Mouse (Mus musculus) heart, embryonic 12.5 days (tissue): ENCODE data around the gene Herc1. TPM values are rescaled to one million over a fixed set of nuclear protein-coding genes. Genes with fewer than 3 reads are reported as not detected.

Experiments used
- ATAC-seq: fragments of 200-750 bp; cut with Nextera tagmentation; 2 replicates; pipeline ENCODE4 v1.8.0; 2017; ENCODE audit warnings: moderate TSS enrichment, moderate library complexity; ENCODE audit not compliant: insufficient number of reproducible peaks, low FRiP score
- H3K27ac ChIP-seq: fragments of 300-500 bp; sonication (generic); 2 replicates; pipeline ENCODE4 v1.5.1; 2016; ENCODE audit warnings: mild to moderate bottlenecking, moderate library complexity; ENCODE audit not compliant: poor library complexity, severe bottlenecking
- H3K27me3 ChIP-seq: fragments of 300-500 bp; sonication (generic); replicated peaks from 2 replicates; pipeline ENCODE4 v1.6.1; 2016; ENCODE audit warnings: mild to moderate bottlenecking, moderate library complexity
- H3K36me3 ChIP-seq: fragments of 300-500 bp; sonication (generic); 2 replicates; pipeline ENCODE4 v1.6.1; 2016; ENCODE audit warnings: mild to moderate bottlenecking, moderate library complexity
- H3K4me1 ChIP-seq: fragments of 300-500 bp; sonication (generic); replicated peaks from 2 replicates; pipeline ENCODE4 v1.6.1; 2016; ENCODE audit warnings: mild to moderate bottlenecking
- H3K4me2 ChIP-seq: fragments of 300-500 bp; sonication (generic); 2 replicates; pipeline ENCODE4 v1.6.1; 2016; ENCODE audit warnings: mild to moderate bottlenecking, moderate library complexity
- H3K4me3 ChIP-seq: fragments of 300-500 bp; sonication (generic); 2 replicates; pipeline ENCODE4 v1.5.1; 2016; ENCODE audit warnings: mild to moderate bottlenecking
- H3K9ac ChIP-seq: fragments of 300-500 bp; sonication (generic); 2 replicates; pipeline ENCODE4 v1.6.1; 2016; ENCODE audit warnings: mild to moderate bottlenecking, moderate library complexity
- H3K9me3 ChIP-seq: fragments of 300-500 bp; sonication (generic); replicated peaks from 2 replicates; pipeline ENCODE4 v1.6.1; 2016; ENCODE audit warnings: mild to moderate bottlenecking, moderate library complexity
- WGBS: fragments of 180-500 bp; shearing (Covaris S2); methylation state at CpG from one replicate; pipeline ENCODE4 v1.1.7; 2016; 5-methylcytosine and 5-hydroxymethylcytosine counted together
- polyA plus RNA-seq: library from polyadenylated mRNA; unstranded; fragments of >200 nt; fragmentation: Nextera tagmentation; extraction: Ambion mirVana; gene quantifications from 2 replicates; pipeline ENCODE4 v1.2.1, GENCODE M21; 2016

Gene Herc1
- polyA plus RNA-seq, 1 experiment from 2014 or later: 26.5 TPM

DNA sequence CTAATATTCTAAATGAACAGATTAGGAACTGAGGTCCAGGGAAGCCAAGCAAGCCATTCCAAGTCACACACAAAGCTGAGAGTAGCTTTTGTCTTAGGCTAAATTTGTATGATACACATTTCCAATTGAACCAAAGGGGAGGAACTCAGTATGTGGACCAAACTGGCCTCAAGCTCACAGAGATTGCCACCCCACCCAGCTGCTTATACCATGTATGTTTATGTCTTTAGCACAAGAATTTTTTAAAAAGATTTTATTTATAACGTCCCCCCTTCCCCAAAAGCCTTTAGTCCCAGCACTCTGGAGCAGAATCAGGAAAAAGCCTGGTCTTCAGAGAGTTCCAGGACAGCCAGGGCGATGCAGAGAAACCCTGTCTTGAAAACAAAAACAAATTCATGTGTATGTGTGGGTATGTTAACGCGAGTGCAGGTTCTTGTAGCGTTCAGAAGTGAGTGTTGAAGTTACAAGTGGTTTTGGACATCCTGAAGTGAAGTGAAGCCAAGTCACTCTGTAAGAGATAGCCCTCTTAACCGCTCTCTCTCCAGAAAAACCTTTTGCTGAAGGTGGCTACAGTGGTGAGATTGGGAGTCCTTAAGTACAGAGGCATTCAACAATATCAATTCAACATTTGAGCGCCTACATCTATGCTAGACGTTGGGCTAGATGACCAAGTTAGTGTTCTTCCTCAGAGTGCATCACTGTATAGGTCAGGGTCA is 948 bp upstream of the Herc1 start:
- ATAC-seq: peak; percentile 18; the same call in 1 of the 2 replicates
- Histone ChIP-seq H3K4me1 (peaks cover 14% of the 10 kb centered on the region), H3K4me3 (peak overlapping the region; percentile 82), H3K27ac (peak overlapping the region; percentile 93), H3K9me3 (no peaks in the 10 kb centered on the region), H3K4me2 (peak overlapping the region; percentile 86), H3K27me3 (no peaks in the 10 kb centered on the region), H3K9ac (peak overlapping the region; percentile 94), H3K36me3 (no peaks in the 10 kb centered on the region)
- 21% methylated on average over 8 of the region's 8 CpGs for WGBS

DNA sequence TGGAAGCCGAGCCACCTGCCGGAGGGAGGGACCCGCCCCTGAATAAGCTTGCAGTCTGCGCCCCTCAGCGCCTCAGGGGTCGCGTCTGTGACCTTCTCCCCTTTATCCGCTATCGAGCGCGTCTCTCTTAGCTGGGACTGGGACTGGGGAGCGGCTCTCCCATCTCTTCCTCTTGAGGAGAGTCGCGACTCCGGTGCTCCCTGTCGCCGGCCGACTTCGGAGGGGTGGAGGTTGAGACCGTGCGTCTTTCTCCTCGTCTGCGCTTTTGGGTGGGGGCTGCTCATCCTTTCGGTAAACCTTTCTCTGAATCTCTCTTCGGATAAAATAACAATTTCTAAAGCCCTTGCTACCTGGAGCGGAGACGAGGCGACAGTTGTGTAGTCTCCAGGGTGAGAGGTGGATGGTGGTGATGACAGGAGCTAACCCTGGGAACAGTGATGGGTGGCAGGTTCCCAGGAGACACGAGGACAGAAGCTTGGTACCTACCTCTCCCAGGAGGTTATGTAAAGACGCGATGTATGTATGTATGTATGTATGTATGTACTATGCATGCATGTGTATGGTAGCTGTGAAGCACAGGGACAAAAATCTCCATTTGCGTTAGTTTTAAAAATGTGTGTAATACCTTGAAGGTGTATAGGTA is 659 bp downstream of the Herc1 start:
- Histone ChIP-seq H3K4me1 (peaks cover 17% of the 10 kb centered on the region), H3K9ac (peak overlapping the region; percentile 94), H3K36me3 (no peaks in the 10 kb centered on the region), H3K27ac (peak overlapping the region; percentile 93), H3K9me3 (no peaks in the 10 kb centered on the region), H3K4me3 (peak overlapping the region; percentile 82), H3K4me2 (peak overlapping the region; percentile 95), H3K27me3 (no peaks in the 10 kb centered on the region)
- ATAC-seq: peak; percentile 60
- WGBS: under 1% methylated on average over 32 of the region's 32 CpGs

DNA sequence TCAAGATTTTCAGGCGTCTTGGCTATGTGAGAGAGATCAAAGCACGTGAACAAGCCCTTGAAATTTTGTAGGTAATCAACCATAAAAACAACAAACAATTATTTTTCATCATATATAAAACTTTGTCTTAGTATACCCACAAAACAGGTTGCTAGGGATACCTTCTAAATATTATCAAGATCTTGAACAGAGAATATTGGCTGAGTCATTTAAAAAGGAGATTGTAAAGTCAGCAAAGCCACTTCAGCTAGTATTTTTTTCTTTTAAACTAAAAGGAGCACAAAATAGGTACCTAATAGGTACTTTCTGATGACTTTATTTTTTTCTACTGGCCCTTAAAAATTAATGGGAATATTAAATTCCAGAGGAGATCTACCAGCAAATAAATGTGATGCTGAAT is 2.5 kb downstream of the Herc1 start:
- Histone ChIP-seq H3K9ac (no peak overlapping the region), H3K4me3 (no peak overlapping the region), H3K9me3 (no peaks in the 10 kb centered on the region), H3K36me3 (no peaks in the 10 kb centered on the region), H3K4me2 (0 out of 2 replicates have a peak overlapping the region, but pooled peaks have one; percentile 8), H3K4me1 (peaks cover 17% of the 10 kb centered on the region), H3K27ac (no peak overlapping the region), H3K27me3 (no peaks in the 10 kb centered on the region)
- 77% methylated on average over 2 of the region's 2 CpGs for WGBS
- no peak for ATAC-seq

DNA sequence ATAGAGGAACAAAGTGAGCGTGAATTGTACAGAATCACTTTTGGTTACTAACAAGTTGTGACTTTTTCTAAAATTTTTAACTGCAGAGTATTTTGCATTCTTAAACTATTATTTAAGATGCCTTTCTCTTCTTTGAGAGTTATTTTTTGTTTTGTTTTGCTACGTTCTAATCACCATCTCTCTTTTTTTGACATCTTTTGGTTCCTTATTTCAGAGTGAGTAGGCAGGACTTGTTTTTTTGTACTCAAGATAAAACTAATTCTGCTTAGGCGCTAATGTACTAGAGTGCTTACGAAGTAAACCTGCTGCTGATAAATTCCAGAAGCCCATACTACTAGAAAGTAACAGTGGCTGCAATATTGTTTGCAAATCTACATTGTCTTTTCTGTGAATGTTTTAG is 8.9 kb downstream of the Herc1 start:
- ATAC-seq: no peak
- Histone ChIP-seq H3K27ac (no peak overlapping the region), H3K4me1 (peaks cover 17% of the 10 kb centered on the region), H3K4me2 (no peak overlapping the region), H3K4me3 (no peak overlapping the region), H3K9me3 (no peaks in the 10 kb centered on the region), H3K9ac (no peak overlapping the region), H3K27me3 (no peaks in the 10 kb centered on the region), H3K36me3 (no peaks in the 10 kb centered on the region)
- 55% methylated on average over 4 of the region's 4 CpGs for WGBS

DNA sequence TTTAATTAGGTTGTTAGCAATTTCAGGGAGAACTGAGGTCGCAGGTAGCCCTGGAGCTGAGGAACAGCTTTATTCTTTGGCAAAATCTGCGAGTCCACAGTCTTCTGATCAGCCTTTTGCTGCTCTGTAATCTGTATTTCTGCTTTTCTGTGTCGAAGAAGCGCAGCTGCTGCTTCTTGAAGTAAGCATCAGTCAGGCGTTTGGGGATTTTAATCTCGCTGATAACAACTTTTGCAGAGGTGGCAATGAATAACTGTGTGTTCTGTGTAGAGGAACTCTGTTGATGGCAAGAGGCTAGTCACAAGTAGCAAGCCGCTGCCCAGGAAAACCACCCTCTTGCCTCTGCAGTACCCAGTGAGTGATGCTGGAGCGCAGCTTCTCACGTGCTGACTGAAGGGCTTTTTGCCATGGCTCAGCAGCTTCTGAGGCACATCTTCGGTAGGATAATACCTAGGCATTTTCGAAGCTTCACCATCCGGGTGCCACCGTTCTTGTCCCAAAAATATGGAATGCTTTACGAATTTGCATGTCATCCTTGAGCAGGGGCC is 10.0 kb downstream of the Herc1 start:
- no peaks in the 10 kb centered on the region for H3K36me3 ChIP-seq
- ATAC-seq: no peak
- no peak overlapping the region for H3K9ac ChIP-seq
- peaks cover 14% of the 10 kb centered on the region for H3K4me1 ChIP-seq
- H3K27ac ChIP-seq: no peak overlapping the region
- H3K4me2 ChIP-seq: no peak overlapping the region
- 66% methylated on average over 14 of the region's 14 CpGs for WGBS
- no peaks in the 10 kb centered on the region for H3K27me3 ChIP-seq
- no peak overlapping the region for H3K4me3 ChIP-seq
- no peaks in the 10 kb centered on the region for H3K9me3 ChIP-seq

DNA sequence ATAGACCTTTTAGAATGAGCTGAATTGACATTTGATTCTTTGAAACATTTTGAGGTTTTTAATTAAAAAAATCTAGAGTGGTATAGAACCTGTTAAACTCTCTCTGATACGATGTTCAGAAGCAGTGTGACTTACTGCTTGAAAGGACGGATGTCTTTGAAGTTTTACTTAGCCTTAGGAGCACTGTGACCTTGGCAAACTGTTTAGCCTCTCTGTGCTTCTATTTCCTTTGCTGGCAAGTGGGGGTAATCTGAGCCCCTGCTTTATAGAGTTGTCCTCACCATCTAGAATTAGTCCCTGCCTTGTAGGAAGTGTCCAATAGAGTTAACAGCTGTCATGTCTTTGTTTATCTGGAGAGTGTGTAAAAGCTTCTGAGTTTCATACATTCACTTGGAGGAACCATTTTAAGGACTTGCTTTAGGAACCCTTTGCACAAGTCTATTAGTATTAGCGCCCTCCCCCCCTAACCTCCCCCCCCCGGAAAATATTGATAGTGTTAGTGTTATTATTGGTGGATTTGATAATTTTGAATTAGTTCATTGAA is 18.7 kb downstream of the Herc1 start:
- 61% methylated on average over 4 of the region's 4 CpGs for WGBS
- Histone ChIP-seq H3K4me1 (peaks cover 15% of the 10 kb centered on the region), H3K4me2 (no peak overlapping the region), H3K4me3 (no peak overlapping the region), H3K9ac (no peak overlapping the region), H3K36me3 (peaks cover 17% of the 10 kb centered on the region), H3K27me3 (no peaks in the 10 kb centered on the region), H3K9me3 (no peaks in the 10 kb centered on the region), H3K27ac (no peak overlapping the region)
- ATAC-seq: no peak

DNA sequence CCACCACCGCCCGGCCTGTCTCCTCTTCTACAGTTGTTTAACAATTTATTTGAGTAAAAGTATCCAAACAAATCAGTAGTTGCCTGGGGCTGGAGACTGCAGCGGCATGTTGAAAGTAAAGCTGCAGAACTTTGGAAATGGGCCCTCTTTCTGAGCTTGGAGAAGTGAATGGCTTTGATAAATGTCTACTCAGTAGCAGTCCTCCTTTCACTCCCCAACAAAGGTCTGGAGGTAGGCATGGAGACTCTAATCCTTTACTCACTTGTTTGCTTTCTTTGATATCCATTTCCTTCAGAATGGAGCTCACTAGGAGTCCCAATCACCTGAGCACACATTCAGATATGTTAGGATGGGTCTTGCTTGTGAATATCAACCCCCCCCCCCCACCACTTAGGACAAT is 20.1 kb downstream of the Herc1 start:
- Histone ChIP-seq H3K4me1 (peaks cover 15% of the 10 kb centered on the region), H3K27me3 (no peaks in the 10 kb centered on the region), H3K27ac (no peak overlapping the region), H3K9ac (no peak overlapping the region), H3K9me3 (no peaks in the 10 kb centered on the region), H3K4me3 (no peak overlapping the region), H3K36me3 (peaks cover 17% of the 10 kb centered on the region), H3K4me2 (no peak overlapping the region)
- ATAC-seq: no peak
- 88% methylated on average over 3 of the region's 3 CpGs for WGBS

DNA sequence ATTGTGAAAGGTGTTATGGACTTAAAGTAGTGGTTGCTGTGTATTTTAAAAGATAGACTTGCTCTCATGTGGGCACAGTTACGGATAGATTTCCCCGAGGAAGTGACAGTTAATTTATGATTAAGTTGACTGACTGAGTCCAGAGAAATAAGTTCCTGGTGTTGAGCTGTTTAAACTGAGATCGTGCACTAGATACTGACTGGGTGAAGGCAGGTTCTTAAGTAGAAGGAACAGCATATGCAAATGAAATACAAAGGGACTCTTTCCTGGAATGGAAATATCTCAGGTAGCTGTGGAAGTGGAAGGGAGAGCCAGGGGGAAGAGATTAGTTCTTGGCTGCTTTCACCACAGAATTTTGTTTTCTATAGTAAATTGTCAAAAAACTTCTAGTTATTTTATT is 20.6 kb downstream of the Herc1 start:
- peaks cover 17% of the 10 kb centered on the region for H3K36me3 ChIP-seq
- no peaks in the 10 kb centered on the region for H3K9me3 ChIP-seq
- no peaks in the 10 kb centered on the region for H3K27me3 ChIP-seq
- no peak overlapping the region for H3K9ac ChIP-seq
- H3K4me1 ChIP-seq: peaks cover 15% of the 10 kb centered on the region
- H3K4me2 ChIP-seq: no peak overlapping the region
- no peak overlapping the region for H3K27ac ChIP-seq
- WGBS: 67% methylated on average over 3 of the region's 3 CpGs
- ATAC-seq: no peak
- H3K4me3 ChIP-seq: no peak overlapping the region

DNA sequence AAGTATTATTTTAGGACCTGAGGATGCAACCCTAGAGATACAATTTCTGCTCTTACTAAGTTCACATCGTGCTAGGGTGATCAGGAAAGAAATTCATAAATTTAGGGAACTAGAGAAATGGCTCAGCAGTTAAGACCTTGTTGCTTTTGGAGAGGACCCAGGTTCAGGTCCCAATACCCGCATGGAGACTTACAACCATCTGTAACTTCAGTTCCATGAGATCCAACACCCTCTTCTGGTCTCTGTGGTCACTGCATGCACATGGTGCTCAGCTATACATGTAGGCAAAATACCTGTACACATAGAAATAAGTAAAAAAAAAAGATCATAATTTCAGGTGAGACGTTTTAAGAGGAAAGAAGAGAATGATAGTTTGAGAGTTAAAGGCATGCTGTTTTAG is 23.2 kb downstream of the Herc1 start:
- Histone ChIP-seq H3K36me3 (peaks cover 22% of the 10 kb centered on the region), H3K9me3 (no peaks in the 10 kb centered on the region), H3K9ac (no peak overlapping the region), H3K4me1 (peaks cover 6% of the 10 kb centered on the region), H3K4me3 (no peak overlapping the region), H3K27me3 (no peaks in the 10 kb centered on the region), H3K27ac (no peak overlapping the region), H3K4me2 (no peak overlapping the region)
- WGBS: 94% methylated on average over 3 of the region's 3 CpGs
- ATAC-seq: no peak

DNA sequence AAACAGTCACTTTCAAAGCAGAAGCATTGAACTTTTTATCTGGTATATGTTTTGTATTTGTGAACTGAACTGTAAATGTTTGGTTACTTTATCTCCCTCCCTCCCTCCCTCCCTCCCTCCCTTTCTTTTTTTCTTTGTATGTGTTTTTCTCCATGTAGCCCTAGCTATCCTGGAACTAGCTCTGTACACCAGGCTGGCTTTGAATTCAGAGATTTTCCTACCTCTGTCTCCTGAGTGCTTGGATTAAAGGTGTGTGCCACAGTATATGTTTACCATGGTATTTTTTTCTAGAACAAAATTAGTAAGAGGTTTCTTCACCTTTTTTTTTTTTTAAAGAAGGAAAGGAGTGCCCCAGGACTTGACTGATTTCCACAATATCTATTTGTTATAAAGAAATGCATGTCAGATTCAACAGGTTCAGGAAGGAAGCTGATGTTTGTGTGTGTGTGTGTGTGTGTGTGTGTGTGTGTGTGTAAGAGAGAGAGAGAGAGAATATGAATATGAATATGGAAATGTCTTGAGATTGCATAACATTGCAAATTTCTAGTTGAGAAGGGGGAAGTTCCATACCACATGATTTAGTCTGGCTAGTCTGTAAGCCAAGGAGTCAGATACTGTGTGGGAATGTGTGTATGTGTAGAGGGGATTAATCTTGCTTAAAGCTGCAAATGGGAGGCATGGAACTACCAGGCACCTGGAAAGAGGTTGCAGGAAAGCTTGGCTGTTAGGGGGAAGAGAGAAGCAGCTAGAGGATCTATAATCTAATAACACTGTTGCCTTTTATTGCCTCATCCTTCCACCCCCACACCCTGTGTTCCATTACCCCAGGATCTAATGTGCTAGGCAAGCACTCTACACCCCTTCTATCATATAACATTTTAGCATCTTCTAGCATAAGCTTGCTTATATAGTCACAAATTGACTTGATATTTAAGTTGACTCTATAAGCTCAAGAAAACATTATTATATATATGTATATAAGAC is 24.5 kb downstream of the Herc1 start:
- H3K4me2 ChIP-seq: no peak overlapping the region
- no peak overlapping the region for H3K27ac ChIP-seq
- ATAC-seq: no peak
- H3K4me1 ChIP-seq: no peaks in the 10 kb centered on the region
- H3K27me3 ChIP-seq: no peaks in the 10 kb centered on the region
- H3K4me3 ChIP-seq: no peak overlapping the region
- H3K9ac ChIP-seq: no peak overlapping the region
- H3K36me3 ChIP-seq: peaks cover 22% of the 10 kb centered on the region
- no peaks in the 10 kb centered on the region for H3K9me3 ChIP-seq
